Mouse (Mus musculus) inflammation-experienced regulatory T-cells, adult 6 months (primary cell): ENCODE measurements around the gene Cnp. TPM values are rescaled to one million over a fixed set of nuclear protein-coding genes. Genes with fewer than 3 reads are reported as not detected.

Experiments
- ATAC-seq: one replicate; pipeline ENCODE4 v1.8.0; 2017
- polyA plus RNA-seq, 3 experiments: library from polyadenylated mRNA; unstranded; fragments of 100-300 nt; shearing (Covaris generic); gene quantifications; one replicate each; pipeline ENCODE4 v1.2.1; 2017

Cnp gene
- polyA plus RNA-seq, 3 experiments from 2014 or later, result 159 to 192 (median 165) TPM

DNA sequence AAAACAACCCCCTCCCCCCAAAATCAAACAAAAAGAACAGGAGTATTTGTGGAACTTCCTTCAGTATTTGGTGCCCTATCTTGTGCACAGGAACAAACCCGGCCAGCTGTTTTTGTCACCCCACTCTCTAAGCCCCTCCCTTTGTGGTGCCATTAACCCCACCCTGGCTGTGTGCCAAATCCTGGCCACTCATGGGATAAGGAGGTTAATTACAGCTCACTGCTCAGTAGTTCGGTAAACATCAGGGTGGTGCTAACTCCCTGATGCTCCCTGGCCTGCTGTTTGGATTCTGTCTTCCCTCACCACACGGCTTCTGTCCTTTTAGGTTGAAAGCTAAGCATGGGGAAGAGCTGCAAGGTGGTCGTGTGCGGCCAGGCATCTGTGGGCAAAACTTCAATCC, 49.2 kb downstream of the Cnp start:
- no peak for ATAC-seq

DNA sequence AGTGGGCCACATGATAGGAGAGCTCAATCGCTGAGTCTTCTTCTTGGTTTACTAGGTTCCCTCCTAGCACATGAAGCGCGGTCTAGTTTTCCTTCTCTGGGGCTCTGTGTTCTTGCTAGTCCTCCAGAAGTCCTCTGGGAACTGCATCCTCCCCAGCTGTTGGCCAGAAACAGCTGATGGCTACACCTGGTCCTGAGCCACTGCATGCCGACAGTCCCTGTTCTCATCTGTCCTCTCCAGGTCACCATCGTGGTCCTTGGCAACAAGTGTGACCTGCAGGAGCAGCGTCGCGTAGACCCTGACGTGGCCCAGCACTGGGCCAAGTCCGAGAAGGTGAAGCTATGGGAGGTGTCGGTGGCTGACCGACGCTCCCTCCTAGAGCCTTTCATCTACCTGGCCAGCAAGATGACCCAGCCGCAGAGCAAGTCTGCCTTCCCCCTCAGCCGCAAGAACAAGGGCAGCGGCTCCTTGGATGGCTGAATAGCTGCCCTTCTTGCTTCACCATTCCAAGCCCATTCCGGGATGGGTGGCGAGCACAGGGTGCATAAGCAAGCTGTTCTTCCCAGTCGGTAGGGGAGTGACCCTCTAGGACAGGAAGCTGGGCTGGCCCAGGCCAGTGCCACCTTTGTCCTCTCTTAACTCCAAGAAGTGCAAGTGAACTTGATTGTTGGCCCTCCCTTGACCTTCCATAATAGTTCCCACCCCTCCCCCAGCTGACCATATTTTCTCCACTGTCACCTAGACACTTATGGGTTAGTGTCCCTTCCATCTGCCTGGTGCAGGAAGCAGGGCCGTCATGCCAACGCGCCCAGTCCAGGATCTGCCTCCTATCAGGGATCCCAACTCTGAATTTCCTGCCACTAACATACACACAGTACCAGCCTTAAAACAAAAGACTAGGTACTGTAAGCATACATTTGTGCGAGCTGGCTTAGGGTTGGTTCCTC, 51.3 kb downstream of the Cnp start:
- ATAC-seq, result no peak

- ATAC-seq, result peak; percentile 53
These were observed 52.0 kb downstream of the Cnp start for GRCm38 (mm10) chr11:100626701-100627195.

- no peak for ATAC-seq
These were observed 53.4 kb downstream of the Cnp start for GRCm38 (mm10) chr11:100628056-100628455.

DNA sequence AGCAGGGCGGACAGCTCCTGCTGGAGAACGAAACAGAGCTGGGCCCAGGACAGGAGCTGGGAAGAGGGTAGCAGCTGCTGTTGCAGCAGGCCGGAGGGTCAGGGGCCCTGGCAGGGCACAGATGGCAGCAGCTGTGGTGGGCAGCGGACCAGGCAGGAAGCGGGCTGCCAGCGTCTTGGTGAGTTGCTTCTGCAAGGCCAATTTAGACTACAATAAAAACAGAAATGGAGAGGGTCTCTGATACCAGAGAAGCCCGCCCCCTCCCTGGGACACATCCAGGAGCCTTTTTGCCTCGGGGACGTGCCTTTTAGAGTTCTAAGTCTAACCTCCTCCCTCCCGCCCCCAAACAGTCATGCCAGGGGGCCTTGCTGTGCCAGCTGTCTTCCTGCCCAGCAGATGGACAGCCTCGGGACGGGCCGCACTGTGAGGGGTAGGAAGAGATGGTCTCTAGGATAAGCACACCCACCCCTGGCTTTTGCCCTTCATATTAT, 54.2 kb downstream of the Cnp start:
- ATAC-seq, result no peak

DNA sequence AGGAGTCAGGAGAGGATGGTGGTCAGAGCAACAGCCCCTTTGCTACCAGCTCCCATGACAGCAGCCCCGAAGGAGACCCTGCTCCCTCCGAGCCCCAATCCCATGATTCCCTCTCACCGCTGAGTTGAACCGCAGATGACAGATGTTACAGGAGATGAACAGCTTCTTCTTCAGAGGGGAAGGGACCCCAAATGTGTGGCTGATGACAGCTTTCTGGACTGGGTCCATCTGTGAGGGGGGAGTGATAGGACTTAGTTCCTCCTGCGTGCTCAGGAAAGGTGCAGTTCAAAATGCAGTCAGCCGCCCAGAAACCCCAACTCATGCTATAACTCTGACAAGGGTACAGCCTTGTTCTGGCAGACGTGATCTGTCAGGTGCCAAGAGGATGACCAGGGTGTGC, 59.8 kb downstream of the Cnp start:
- no peak for ATAC-seq

DNA sequence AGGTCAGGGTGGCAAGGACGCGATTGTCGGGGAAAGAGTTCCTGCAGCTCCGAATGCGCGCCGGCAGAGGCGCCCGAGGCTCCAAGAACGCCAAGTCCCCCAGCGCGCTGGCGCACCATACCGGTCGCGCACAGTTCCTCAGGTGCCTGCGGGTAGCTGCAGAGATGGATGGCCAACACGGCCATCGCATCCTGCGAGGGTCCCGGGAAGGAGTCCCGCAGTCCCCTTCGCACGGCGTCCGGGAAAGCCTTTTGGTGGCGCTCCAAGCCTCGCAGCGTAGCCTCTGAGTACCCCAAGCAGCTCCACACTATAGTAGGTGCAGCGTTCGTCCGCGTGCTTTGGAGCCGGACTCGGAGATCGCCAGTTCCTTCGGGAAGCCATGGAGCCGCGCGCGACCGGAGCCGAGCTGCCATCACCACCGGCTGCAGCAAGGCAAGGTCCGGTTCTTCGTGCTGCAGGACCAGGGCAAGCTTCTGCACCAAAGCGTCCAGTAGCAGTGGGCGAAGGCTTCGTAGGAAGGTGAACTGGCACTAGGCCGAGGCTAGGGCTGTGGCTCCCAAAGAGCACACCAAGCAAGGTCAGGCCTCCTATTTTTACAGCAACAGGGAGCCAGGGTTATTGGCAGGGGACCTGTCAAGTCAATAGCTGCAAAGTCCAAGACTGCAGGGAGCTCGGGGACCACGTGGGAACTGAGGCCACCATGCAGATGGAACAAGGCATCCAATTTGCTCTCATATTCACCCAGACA, 65.6 kb downstream of the Cnp start:
- ATAC-seq, result no peak

Other genes with a start within 250 kb of the Cnp start
- not detected for gene Gast, start 240.5 kb upstream of the Cnp start, polyA plus RNA-seq
- 1 to 10 TPM in 1 of 3 experiments, under 1 TPM in 2; 0.55 to 1.1 (median 0.70) TPM for gene Hap1, start 218.8 kb upstream of the Cnp start, polyA plus RNA-seq
- 1 to 10 TPM in 1 of 3 experiments, under 1 TPM in 1, not detected in 1; 0.36 to 1.4 TPM for gene Jup, start 177.1 kb upstream of the Cnp start, polyA plus RNA-seq
- under 1 TPM in 1 of 3 experiments, not detected in 2; 0.92 TPM for gene P3h4, start 160.1 kb upstream of the Cnp start, polyA plus RNA-seq
- 1 to 10 TPM in 1 of 3 experiments, not detected in 2; 2.9 TPM for gene Fkbp10, start 159.2 kb upstream of the Cnp start, polyA plus RNA-seq
- 100 to 1,000 TPM; 124 to 134 (median 127) TPM for gene Nt5c3b, start 133.1 kb upstream of the Cnp start, polyA plus RNA-seq
- under 1 TPM in 2 of 3 experiments, not detected in 1; 0.41 to 0.47 TPM for gene Klhl10, start 133.0 kb upstream of the Cnp start, polyA plus RNA-seq
- 1 to 10 TPM; 2.2 to 2.4 (median 2.3) TPM for gene Klhl11, start 102.2 kb upstream of the Cnp start, polyA plus RNA-seq
- 10 to 100 TPM; 72.3 to 78.0 (median 76.2) TPM for gene Acly, start 46.9 kb upstream of the Cnp start, polyA plus RNA-seq
- under 1 TPM in 2 of 3 experiments, not detected in 1; 0.15 to 0.21 TPM for gene Ttc25, start 29.3 kb upstream of the Cnp start, polyA plus RNA-seq
- 10 to 100 TPM; 24.1 to 32.6 (median 27.2) TPM for gene Nkiras2, start 44.3 kb downstream of the Cnp start, polyA plus RNA-seq
- gene Dnajc7, start 45.3 kb downstream of the Cnp start, polyA plus RNA-seq, result 100 to 1,000 TPM; 283 to 389 (median 360) TPM
- not detected for gene Zfp385c, start 117.6 kb downstream of the Cnp start, polyA plus RNA-seq
- 10 to 100 TPM; 27.4 to 48.6 (median 29.4) TPM for gene Dhx58, start 129.4 kb downstream of the Cnp start, polyA plus RNA-seq
- gene Kat2a, start 137.6 kb downstream of the Cnp start, polyA plus RNA-seq, result 10 to 100 TPM in 2 of 3 experiments, 1 to 10 TPM in 1; 7.0 to 12.4 (median 12.4) TPM
- gene Hspb9, start 138.9 kb downstream of the Cnp start, polyA plus RNA-seq, result 1 to 10 TPM in 1 of 3 experiments, not detected in 2; 1.1 TPM
- gene Rab5c, start 163.3 kb downstream of the Cnp start, polyA plus RNA-seq, result 10 to 100 TPM; 24.7 to 54.7 (median 48.7) TPM
- gene Kcnh4, start 185.0 kb downstream of the Cnp start, polyA plus RNA-seq, result under 1 TPM in 1 of 3 experiments, not detected in 2; 0.47 TPM
- gene Hcrt, start 188.0 kb downstream of the Cnp start, polyA plus RNA-seq, result not detected
- 1 to 10 TPM; 1.7 to 2.6 (median 2.1) TPM for gene Ghdc, start 196.1 kb downstream of the Cnp start, polyA plus RNA-seq